Mouse (Mus musculus) heart, adult 8-10 months (tissue): ENCODE results near the gene 1700018B08Rik. TPM values are rescaled to one million over a fixed set of nuclear protein-coding genes. Genes with fewer than 3 reads are reported as not detected.

Source experiments
- DNase-seq: peaks from one replicate; pipeline ENCODE4 v3.0.0; 2022; ENCODE audit warnings: low spot score
- total RNA-seq, 4 experiments: library from RNA; stranded (reverse); gene quantifications; 2 replicates each; pipeline ENCODE4 v1.2.4; 2022

The 1700018B08Rik gene
- not detected for total RNA-seq

GRCm38 (mm10) chr8:121544276-121544785 is at the start of gene 1700018B08Rik:
Gene 1700018B08Rik, minus strand, starts transcription at chr8:121544320.
- DNase-seq = no peak

GRCm38 (mm10) chr8:121593293-121593692 is 49.2 kb upstream of the 1700018B08Rik start:
- DNase-seq = no peak

GRCm38 (mm10) chr8:121591178-121592066 is 47.3 kb upstream of the 1700018B08Rik start:
- peak; percentile 40 for DNase-seq

- DNase-seq = peak; percentile 93
Observed at GRCm38 (mm10) chr8:121590203-121591177, 46.4 kb upstream of the 1700018B08Rik start, which contains the start of gene Map1lc3b. Gene Map1lc3b, plus strand, starts transcription at chr8:121590361.

- DNase-seq = no peak
Observed at GRCm38 (mm10) chr8:121589205-121589726, 45.1 kb upstream of the 1700018B08Rik start.

GRCm38 (mm10) chr8:121588750-121589149 is 44.6 kb upstream of the 1700018B08Rik start:
- DNase-seq = no peak

GRCm38 (mm10) chr8:121585159-121585825 is 41.2 kb upstream of the 1700018B08Rik start:
- peak; percentile 100 for DNase-seq

- no peak for DNase-seq
Observed at GRCm38 (mm10) chr8:121584730-121585129, 40.6 kb upstream of the 1700018B08Rik start.

- peak; percentile 20 for DNase-seq
Observed at GRCm38 (mm10) chr8:121583653-121584052, 39.5 kb upstream of the 1700018B08Rik start.

- no peak for DNase-seq
Observed at GRCm38 (mm10) chr8:121580465-121580864, 36.3 kb upstream of the 1700018B08Rik start.

GRCm38 (mm10) chr8:121578676-121579451 is 34.7 kb upstream of the 1700018B08Rik start, which contains the start of gene Fbxo31:
Gene Fbxo31, minus strand, starts transcription at chr8:121578806.
- peak; percentile 90 for DNase-seq

GRCm38 (mm10) chr8:121577751-121578675 is 33.9 kb upstream of the 1700018B08Rik start:
- no peak for DNase-seq

- DNase-seq = no peak
Observed at GRCm38 (mm10) chr8:121575661-121576060, 31.5 kb upstream of the 1700018B08Rik start.

- peak; percentile 65 for DNase-seq
Observed at GRCm38 (mm10) chr8:121573275-121573674, 29.2 kb upstream of the 1700018B08Rik start.

GRCm38 (mm10) chr8:121572121-121572520 is 28.0 kb upstream of the 1700018B08Rik start:
- no peak for DNase-seq

- no peak for DNase-seq
Observed at GRCm38 (mm10) chr8:121570801-121571200, 26.7 kb upstream of the 1700018B08Rik start.

GRCm38 (mm10) chr8:121570335-121570734 is 26.2 kb upstream of the 1700018B08Rik start:
- no peak for DNase-seq

GRCm38 (mm10) chr8:121568321-121568720 is 24.2 kb upstream of the 1700018B08Rik start:
- no peak for DNase-seq

GRCm38 (mm10) chr8:121563701-121564100 is 19.6 kb upstream of the 1700018B08Rik start:
- DNase-seq = no peak
